Mouse (Mus musculus) heart, postnatal 10 days (tissue): Measurements from ENCODE around the gene Mindy3. TPM values are rescaled to one million over a fixed set of nuclear protein-coding genes. Genes with fewer than 3 reads are reported as not detected.

Experiments used
- DNase-seq, 2 experiments: peaks; one replicate each; pipeline ENCODE4 v3.0.0; 2021
- intact Hi-C: fragments of 180-260 bp; cut with DNase I; formaldehyde crosslinking; loops from one replicate; pipeline ENCODE4 v1.15.1; 2025
- total RNA-seq, 2 experiments: library from RNA; stranded (reverse); gene quantifications; 2 replicates each; pipeline ENCODE4 v1.2.3; 2021

Gene Mindy3
- total RNA-seq, 2 experiments from 2014 or later = 27.7 to 30.4 TPM

DNA sequence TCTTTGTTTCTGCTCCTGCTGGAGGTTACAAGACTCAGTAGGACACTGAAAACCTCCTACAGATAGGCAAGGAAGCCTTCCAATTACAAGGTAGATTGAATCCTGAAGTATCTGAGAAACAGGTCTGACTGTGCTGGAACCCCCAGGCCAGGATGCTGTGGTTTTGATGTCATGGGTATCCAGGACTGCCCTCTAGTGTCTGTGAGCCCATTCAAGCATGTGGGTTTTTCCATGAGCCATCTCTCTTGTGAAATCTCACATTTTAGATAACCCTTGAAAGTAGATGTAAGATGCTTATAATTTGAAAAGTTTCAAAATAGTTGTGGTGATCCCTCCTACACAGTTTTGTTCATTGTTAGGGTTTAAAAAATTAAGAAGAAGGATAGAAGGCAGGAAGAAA, 110.8 kb downstream of the Mindy3 start:
- no peak for DNase-seq
- intact Hi-C loops = no loop called here

DNA sequence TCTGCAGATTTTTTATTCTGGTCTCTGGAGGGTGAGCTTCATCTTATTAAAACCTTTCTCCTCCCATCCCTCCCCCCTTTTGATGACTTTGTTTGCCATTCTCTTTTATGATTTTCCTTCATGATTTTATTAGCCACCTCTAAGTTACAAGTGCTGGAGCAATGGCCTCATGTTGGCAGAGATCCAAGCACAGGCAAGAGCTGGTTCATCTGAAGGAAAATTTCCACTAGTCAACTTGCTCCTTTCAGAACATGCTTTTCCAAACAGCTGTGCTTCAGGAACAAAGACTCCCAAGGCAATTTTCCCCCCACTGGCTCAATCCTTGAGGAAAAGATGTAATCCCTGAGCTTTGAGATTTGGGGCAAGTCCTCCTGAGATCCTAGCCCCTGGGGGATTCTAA, 112.0 kb downstream of the Mindy3 start:
- DNase-seq = no peak
- intact Hi-C loops = no loop called here

DNA sequence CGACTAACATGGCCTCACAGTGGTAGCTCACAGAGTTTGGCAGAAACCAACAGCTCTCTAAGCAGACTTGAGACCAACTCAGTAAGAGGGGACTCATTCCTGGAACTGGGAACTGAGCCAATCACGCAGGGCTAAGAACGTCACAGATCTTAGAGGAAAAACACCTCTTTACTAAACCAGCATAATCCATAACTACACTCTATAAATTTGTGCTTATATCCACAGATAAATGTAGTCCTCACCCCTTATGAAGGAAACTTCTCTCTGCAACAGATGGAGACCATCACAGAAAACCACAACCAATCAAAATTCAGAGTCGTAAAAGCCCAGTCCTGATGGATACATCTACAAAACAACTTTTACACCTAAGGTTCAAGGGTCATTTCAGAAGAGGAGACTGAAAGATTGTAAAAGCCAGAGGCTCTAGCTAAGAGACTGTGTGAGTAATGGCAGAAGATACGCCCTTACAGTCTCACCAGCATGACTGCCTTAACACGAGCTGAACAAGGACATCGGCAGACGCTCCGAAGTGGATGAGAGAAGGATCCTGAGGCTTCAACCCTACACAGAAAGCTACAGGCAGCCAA, 114.1 kb downstream of the Mindy3 start:
- no peak for DNase-seq
- intact Hi-C loops = no loop called here

DNA sequence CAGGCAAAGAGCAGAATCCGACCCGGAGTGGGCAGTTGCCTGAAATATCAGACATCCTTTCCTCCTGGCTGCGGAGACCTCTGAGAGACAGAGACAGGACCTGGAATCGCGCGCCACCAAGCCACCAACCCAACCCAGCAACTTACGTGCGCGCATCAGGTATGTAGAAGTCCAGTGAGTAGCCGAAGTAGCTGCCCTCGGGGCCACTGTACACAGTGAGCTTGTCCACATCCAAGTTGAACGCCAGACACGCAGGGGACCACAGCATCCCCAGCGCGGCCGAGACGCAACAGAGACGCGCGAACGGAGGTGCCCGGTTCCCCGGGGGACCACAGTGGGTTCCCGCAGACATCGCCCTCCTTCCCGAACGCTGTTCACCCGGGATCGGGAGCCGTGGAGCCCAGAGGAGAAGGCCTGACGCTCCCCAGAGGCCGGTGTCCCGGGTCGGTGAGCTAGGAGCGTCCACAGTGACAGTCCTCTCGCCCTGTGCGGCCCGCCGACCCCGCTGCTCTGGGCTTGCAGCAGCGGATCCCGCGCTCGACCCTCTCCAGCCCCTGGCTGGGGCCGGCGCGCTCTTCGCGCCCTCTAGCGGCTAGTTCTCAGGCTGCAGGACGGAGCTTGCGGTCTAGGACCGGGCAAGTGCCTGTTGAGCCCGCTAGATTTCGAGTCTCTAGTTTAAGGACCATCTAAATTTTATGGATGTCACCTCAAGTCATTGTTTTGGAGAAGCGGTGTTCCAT, 117.7 kb downstream of the Mindy3 start, which contains the start of gene Itga8:
TSS of gene Itga8 (minus strand) at position 492 of the 740 bp plus-strand sequence.
- DNase-seq = peak; percentile 86 to 90
- intact Hi-C loops = loop anchor here (1.0 to 5.0 kb wide), 4 partner anchors 87 to 299 kb away; no protein-coding TSS in a partner anchor

DNA sequence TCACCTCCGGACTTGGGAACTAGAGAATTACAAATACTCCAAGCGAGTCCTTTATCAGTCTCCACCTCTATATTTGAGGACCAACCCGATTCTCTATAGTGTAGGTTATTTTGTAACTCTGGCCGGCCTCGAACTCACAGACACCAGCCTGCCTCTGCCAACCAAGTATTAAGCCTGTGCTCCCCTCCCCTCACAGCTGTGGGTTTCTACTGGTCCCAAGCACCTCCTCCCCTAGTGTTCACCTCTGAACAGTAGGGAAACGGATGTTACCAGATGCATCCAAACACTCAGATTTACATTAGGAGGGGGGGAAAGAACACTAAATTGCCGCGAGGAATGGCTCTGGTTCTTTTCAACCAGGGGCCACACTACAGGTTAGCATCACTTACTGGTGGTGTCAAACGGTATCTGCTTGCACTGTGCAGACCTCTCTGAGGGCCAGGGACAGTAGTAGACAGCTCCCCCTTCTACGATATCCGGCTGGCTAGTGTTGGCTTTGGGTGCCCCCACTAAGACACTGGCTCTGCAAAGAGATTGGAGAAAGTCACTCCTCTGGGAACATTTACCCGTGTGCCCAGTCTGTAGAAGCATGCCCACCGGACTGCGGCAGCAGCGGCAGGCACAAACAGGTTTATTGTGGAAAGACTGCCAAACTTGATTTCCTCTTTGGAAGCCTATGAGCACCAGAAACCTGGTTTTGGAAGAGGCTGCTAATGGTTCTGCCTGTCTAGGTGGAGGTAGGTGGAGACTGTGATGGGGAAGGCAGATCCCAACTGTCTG, 118.6 kb downstream of the Mindy3 start:
- no peak for DNase-seq
- intact Hi-C loops = loop anchor here (2.0 to 5.0 kb wide), 3 partner anchors 88 to 250 kb away; no protein-coding TSS in a partner anchor

DNA sequence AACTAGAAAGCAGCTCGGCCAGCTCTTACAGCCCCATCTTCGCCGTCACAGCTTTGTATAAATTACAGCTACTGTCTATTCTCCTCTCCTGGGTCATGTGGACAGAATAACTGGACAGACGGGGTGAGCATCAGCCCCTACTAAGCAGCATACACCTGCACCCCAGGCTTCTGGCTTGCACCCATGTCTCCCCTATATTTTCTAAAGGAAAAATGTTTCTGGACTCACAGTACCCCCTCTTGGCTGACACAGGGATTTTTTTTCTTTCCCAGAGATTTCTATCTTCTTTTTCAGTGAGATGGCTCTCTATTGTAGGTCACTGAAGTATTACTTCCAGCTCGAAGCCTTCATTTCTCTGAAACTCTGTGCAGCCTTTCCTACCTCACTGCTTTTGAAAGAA, 122.0 kb downstream of the Mindy3 start:
- no peak for DNase-seq
- intact Hi-C loops = no loop called here

Other genes starting within 250 kb of the Mindy3 start
- gene Itga8, start 117.5 kb downstream of the Mindy3 start, total RNA-seq = 10 to 100 TPM; 10.1 to 10.9 TPM